Mouse (Mus musculus): ENCODE measurements around the gene Art3. TPM values are rescaled to one million over a fixed set of nuclear protein-coding genes. Genes with fewer than 3 reads are reported as not detected.

Art3 gene
- polyA plus RNA-seq, 1 experiment from 2014 or later, result 1.4 TPM

GRCm38 (mm10) chr5:92402816-92403215, 71.2 kb downstream of the Art3 start:
- Histone ChIP-seq H3K4me3 (ENCODE audit: low read depth, low read length) (no peak overlapping the region), H3K9ac (no peak overlapping the region), H3K4me1 (ENCODE audit: insufficient read depth) (no peaks in the 10 kb centered on the region), H3K36me3 (ENCODE audit: insufficient read depth) (no peaks in the 10 kb centered on the region), H3K27ac (ENCODE audit: low read depth) (no peak overlapping the region), H3K9me3 (ENCODE audit: low read depth, low read length) (no peaks in the 10 kb centered on the region), H3K4me2 (no peak overlapping the region), H3K27me3 (ENCODE audit: insufficient read depth, low read length) (no peaks in the 10 kb centered on the region)
- no peak for TF ChIP-seq CTCF (IDR thresholded peaks at IDR 0.05; ENCODE audit: low read depth)
- DNase-seq, result no peak
- WGBS, result 65% methylated on average over 9 of the region's 9 CpGs
- no peak for ATAC-seq (ENCODE audit: insufficient read depth)

- DNase-seq, result no peak
- H3K27me3 ChIP-seq (ENCODE audit: insufficient read depth, low read length), result no peaks in the 10 kb centered on the region
- 61% methylated on average over 10 of the region's 10 CpGs for WGBS
- no peaks in the 10 kb centered on the region for H3K36me3 ChIP-seq (ENCODE audit: insufficient read depth)
- no peak overlapping the region for H3K4me2 ChIP-seq
- ATAC-seq (ENCODE audit: insufficient read depth), result no peak
- H3K9me3 ChIP-seq (ENCODE audit: low read depth, low read length), result no peaks in the 10 kb centered on the region
- no peak overlapping the region for H3K9ac ChIP-seq
- no peak for TF ChIP-seq CTCF (IDR thresholded peaks at IDR 0.05; ENCODE audit: low read depth)
- no peak overlapping the region for H3K4me3 ChIP-seq (ENCODE audit: low read depth, low read length)
- H3K27ac ChIP-seq (ENCODE audit: low read depth), result no peak overlapping the region
- H3K4me1 ChIP-seq (ENCODE audit: insufficient read depth), result no peaks in the 10 kb centered on the region
Measured at GRCm38 (mm10) chr5:92403562-92404399, 72.2 kb downstream of the Art3 start.

- ATAC-seq (ENCODE audit: insufficient read depth), result no peak
- Histone ChIP-seq H3K9ac (no peak overlapping the region), H3K36me3 (ENCODE audit: insufficient read depth) (no peaks in the 10 kb centered on the region), H3K4me1 (ENCODE audit: insufficient read depth) (no peaks in the 10 kb centered on the region), H3K4me2 (no peak overlapping the region), H3K27ac (ENCODE audit: low read depth) (no peak overlapping the region), H3K9me3 (ENCODE audit: low read depth, low read length) (no peaks in the 10 kb centered on the region), H3K4me3 (ENCODE audit: low read depth, low read length) (no peak overlapping the region), H3K27me3 (ENCODE audit: insufficient read depth, low read length) (no peaks in the 10 kb centered on the region)
- 36% methylated on average over 2 of the region's 2 CpGs for WGBS
- no peak for TF ChIP-seq CTCF (IDR thresholded peaks at IDR 0.05; ENCODE audit: low read depth)
- no peak for DNase-seq
Measured at GRCm38 (mm10) chr5:92404400-92404678, 72.7 kb downstream of the Art3 start.

DNA sequence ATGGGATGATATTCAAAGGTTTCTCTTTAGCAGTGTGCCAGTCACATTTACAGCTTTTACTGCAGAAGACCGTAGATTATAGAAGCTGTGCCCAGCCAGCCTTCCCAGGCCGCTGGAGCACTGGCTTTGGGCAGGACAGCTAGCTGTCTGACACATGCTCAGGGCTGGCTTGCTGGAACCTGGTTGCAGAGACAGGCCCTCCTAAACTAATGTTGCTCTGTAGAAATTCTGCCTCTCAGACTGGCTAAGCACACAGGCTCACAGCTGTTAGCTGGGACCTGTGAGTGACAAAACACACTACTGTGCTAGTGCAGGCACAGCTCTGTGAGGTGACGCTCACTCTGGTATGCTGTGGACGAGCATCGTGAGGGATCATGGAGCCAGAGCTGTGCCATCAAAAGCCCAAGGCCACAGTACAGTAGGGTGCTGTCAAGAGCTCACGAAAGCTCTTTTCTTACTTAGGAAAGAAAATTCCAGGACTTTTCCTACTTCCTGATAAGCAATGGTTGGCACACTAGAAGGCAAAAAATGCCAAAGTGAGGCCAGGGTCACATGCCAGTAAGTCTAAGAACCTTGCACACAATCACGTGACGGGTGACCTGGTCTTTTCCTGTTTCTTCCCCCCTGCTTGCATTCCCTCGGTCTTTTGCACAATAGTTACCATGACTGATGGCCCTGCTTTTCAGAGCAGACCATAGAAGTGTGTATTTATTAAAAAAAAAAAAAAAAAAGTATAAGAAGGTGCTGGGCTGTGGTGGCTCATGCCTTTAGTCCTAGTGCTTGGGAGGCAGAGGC, 77.9 kb downstream of the Art3 start:
- no peak for ATAC-seq (ENCODE audit: insufficient read depth)
- Histone ChIP-seq H3K9ac (no peak overlapping the region), H3K4me3 (ENCODE audit: low read depth, low read length) (no peak overlapping the region), H3K36me3 (ENCODE audit: insufficient read depth) (peaks cover 10% of the 10 kb centered on the region), H3K4me1 (ENCODE audit: insufficient read depth) (no peaks in the 10 kb centered on the region), H3K27me3 (ENCODE audit: insufficient read depth, low read length) (no peaks in the 10 kb centered on the region), H3K27ac (ENCODE audit: low read depth) (no peak overlapping the region), H3K4me2 (no peak overlapping the region), H3K9me3 (ENCODE audit: low read depth, low read length) (no peaks in the 10 kb centered on the region)
- 62% methylated on average over 9 of the region's 9 CpGs for WGBS
- TF ChIP-seq CTCF (IDR thresholded peaks at IDR 0.05; ENCODE audit: low read depth), result no peak
- no peak for DNase-seq

DNA sequence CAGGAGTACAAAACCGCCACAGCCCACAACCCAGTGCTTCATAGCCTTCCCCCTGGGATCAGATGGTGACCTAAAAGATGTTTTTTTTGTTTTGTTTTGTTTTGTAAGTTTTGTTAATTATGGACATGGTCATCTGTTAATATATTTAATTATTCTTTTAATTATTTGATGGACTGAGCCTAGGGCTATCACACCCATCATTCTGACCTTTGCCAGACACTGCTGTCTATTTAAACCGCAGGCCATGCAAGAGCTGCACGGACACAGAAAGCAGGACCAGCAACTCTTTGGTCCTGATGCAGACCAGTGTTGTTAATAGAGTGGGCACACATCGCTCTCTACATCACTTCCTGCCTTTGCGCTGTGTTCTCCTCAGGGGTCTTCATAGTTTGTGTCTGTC, 78.9 kb downstream of the Art3 start:
- H3K4me2 ChIP-seq, result no peak overlapping the region
- TF ChIP-seq CTCF (IDR thresholded peaks at IDR 0.05; ENCODE audit: low read depth), result no peak
- H3K4me1 ChIP-seq (ENCODE audit: insufficient read depth), result no peaks in the 10 kb centered on the region
- H3K27ac ChIP-seq (ENCODE audit: low read depth), result no peak overlapping the region
- no peak overlapping the region for H3K9ac ChIP-seq
- H3K9me3 ChIP-seq (ENCODE audit: low read depth, low read length), result no peaks in the 10 kb centered on the region
- no peak overlapping the region for H3K4me3 ChIP-seq (ENCODE audit: low read depth, low read length)
- peaks cover 13% of the 10 kb centered on the region for H3K36me3 ChIP-seq (ENCODE audit: insufficient read depth)
- DNase-seq, result no peak
- H3K27me3 ChIP-seq (ENCODE audit: insufficient read depth, low read length), result no peaks in the 10 kb centered on the region
- 86% methylated on average over 5 of the region's 5 CpGs for WGBS
- no peak for ATAC-seq (ENCODE audit: insufficient read depth)

- H3K4me1 ChIP-seq (ENCODE audit: insufficient read depth), result no peaks in the 10 kb centered on the region
- no peak overlapping the region for H3K9ac ChIP-seq
- WGBS, result 59% methylated on average over 7 of the region's 7 CpGs
- DNase-seq (no peak), ATAC-seq (ENCODE audit: insufficient read depth) (no peak)
- no peaks in the 10 kb centered on the region for H3K9me3 ChIP-seq (ENCODE audit: low read depth, low read length)
- no peak overlapping the region for H3K27ac ChIP-seq (ENCODE audit: low read depth)
- H3K4me2 ChIP-seq, result no peak overlapping the region
- TF ChIP-seq CTCF (IDR thresholded peaks at IDR 0.05; ENCODE audit: low read depth), result no peak
- no peaks in the 10 kb centered on the region for H3K27me3 ChIP-seq (ENCODE audit: insufficient read depth, low read length)
- H3K4me3 ChIP-seq (ENCODE audit: low read depth, low read length), result no peak overlapping the region
- peaks cover 20% of the 10 kb centered on the region for H3K36me3 ChIP-seq (ENCODE audit: insufficient read depth)
Measured at GRCm38 (mm10) chr5:92411461-92412140, 80.0 kb downstream of the Art3 start.

Measured in lung, embryonic 14.5 days (tissue).